Mouse (Mus musculus): Measurements from ENCODE around the gene Spp1. TPM values are rescaled to one million over a fixed set of nuclear protein-coding genes. Genes with fewer than 3 reads are reported as not detected.

The Spp1 gene
- polyA plus RNA-seq, 1 experiment from 2014 or later = 65.2 TPM

DNA sequence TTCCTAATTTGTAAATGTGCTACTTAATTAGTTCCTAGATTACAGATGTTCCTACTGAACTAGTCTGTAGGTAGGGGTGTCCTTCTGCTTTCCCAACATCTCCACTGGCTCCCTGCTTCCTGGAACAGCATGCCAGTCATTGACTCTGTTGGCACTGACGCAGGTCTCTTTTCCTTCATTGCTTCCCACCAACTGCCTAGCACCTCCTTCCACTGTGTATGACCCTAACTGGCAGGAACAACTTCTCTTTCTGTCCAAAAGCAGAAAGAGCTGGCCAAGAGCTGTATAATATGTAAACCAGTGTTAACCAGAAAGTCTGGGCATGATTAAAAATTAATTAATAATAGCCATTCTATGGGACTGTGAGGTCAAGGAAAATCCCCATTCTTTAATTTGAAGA, 17.2 kb upstream of the Spp1 start:
- H3K4me1 ChIP-seq (ENCODE audit: control insufficient read depth, insufficient read depth, low read length) = no peaks in the 10 kb centered on the region
- no peak overlapping the region for H3K4me3 ChIP-seq (replicated peaks; ENCODE audit: low read depth, low read length)
- DNase-seq = no peak
- H3K36me3 ChIP-seq (ENCODE audit: control insufficient read depth, insufficient read depth, low read length) = no peaks in the 10 kb centered on the region
- H3K27me3 ChIP-seq (ENCODE audit: control insufficient read depth, insufficient read depth, low read length) = no peaks in the 10 kb centered on the region
- no peaks in the 10 kb centered on the region for H3K9me3 ChIP-seq (ENCODE audit: control insufficient read depth, low read length)
- no peak overlapping the region for H3K27ac ChIP-seq (replicated peaks; ENCODE audit: low read depth, low read length)
- H3K4me2 ChIP-seq (ENCODE audit: low read length) = no peak overlapping the region
- ATAC-seq (ENCODE audit: low FRiP score, low TSS enrichment) = no peak
- 97% methylated on average over 1 of the region's 1 CpGs for WGBS
- H3K9ac ChIP-seq (replicated peaks; ENCODE audit: low read length) = no peak overlapping the region

DNA sequence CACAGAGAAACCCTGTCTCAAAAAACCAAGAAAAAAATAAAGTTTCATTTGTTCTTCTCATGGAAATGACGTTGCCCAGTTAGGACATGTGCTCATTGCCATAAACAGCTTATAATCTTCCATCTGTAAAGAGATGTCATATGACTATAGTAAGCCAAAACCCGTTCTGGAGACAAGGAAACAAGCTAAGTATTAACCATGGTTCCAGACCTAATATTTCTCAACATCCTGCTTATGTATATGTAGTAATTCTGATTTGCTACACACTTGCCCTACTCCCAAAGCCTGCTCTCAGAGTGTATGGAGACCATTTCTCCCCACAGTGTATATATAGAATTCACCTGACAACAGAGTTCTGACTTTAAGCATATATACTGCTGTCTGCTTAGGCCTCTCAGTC, 12.9 kb upstream of the Spp1 start:
- no peaks in the 10 kb centered on the region for H3K9me3 ChIP-seq (ENCODE audit: control insufficient read depth, low read length)
- no peak overlapping the region for H3K27ac ChIP-seq (replicated peaks; ENCODE audit: low read depth, low read length)
- no peak overlapping the region for H3K9ac ChIP-seq (replicated peaks; ENCODE audit: low read length)
- DNase-seq (no peak), ATAC-seq (ENCODE audit: low FRiP score, low TSS enrichment) (no peak)
- no peak overlapping the region for H3K4me3 ChIP-seq (replicated peaks; ENCODE audit: low read depth, low read length)
- 78% methylated on average over 2 of the region's 2 CpGs for WGBS
- H3K4me1 ChIP-seq (ENCODE audit: control insufficient read depth, insufficient read depth, low read length) = no peaks in the 10 kb centered on the region
- no peak overlapping the region for H3K4me2 ChIP-seq (ENCODE audit: low read length)
- H3K27me3 ChIP-seq (ENCODE audit: control insufficient read depth, insufficient read depth, low read length) = no peaks in the 10 kb centered on the region
- H3K36me3 ChIP-seq (ENCODE audit: control insufficient read depth, insufficient read depth, low read length) = no peaks in the 10 kb centered on the region

DNA sequence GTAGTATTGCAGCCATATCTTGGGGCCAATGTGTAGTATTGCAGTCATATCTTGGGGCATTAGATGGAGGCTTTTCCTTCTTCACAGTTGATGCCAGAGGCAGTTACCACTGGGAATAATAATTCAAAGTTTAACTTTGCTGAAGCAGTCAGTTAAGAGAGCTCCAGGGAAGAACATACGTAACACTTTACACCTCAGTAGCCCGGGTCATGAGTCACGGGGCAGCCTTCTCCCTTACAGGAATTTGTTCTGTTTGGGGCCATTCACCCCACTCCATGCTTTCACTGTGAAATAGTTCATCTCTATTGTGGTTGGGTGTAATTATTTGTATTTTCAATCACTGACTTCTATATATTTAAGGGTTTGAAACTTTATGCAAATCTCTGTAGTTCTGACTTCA, 11.1 kb upstream of the Spp1 start:
- WGBS = 89% methylated on average over 3 of the region's 3 CpGs

DNA sequence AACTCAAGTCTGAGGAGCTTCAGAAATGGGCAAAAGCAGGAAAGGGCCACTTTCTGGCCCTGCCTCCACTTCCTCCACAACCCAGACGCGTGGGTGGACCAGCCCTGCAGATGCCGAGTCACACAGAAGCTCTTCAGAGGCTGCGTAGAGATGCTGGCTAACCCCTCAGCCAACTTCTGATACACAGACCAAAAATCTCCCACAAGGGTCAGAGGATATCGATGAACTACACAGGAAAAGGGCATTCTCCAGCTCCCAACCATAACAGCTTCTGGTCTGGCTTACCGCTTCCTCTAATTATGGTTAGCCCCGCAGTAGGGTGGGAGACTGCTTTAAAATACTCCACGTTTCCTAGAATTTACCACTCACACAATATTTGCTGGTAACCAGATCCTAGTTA, 9.0 kb upstream of the Spp1 start:
- H3K4me3 ChIP-seq (replicated peaks; ENCODE audit: low read depth, low read length) = no peak overlapping the region
- no peaks in the 10 kb centered on the region for H3K27me3 ChIP-seq (ENCODE audit: control insufficient read depth, insufficient read depth, low read length)
- H3K9ac ChIP-seq (replicated peaks; ENCODE audit: low read length) = no peak overlapping the region
- no peak for DNase-seq
- no peak overlapping the region for H3K27ac ChIP-seq (replicated peaks; ENCODE audit: low read depth, low read length)
- H3K4me2 ChIP-seq (ENCODE audit: low read length) = no peak overlapping the region
- H3K4me1 ChIP-seq (ENCODE audit: control insufficient read depth, insufficient read depth, low read length) = no peaks in the 10 kb centered on the region
- WGBS = 89% methylated on average over 8 of the region's 8 CpGs
- no peaks in the 10 kb centered on the region for H3K9me3 ChIP-seq (ENCODE audit: control insufficient read depth, low read length)
- ATAC-seq (ENCODE audit: low FRiP score, low TSS enrichment) = no peak
- H3K36me3 ChIP-seq (ENCODE audit: control insufficient read depth, insufficient read depth, low read length) = no peaks in the 10 kb centered on the region

More for the DNA sequence above, 11.1 kb upstream of the Spp1 start:
- H3K9me3 ChIP-seq (ENCODE audit: control insufficient read depth, low read length) = no peaks in the 10 kb centered on the region
- H3K36me3 ChIP-seq (ENCODE audit: control insufficient read depth, insufficient read depth, low read length) = no peaks in the 10 kb centered on the region
- H3K27me3 ChIP-seq (ENCODE audit: control insufficient read depth, insufficient read depth, low read length) = no peaks in the 10 kb centered on the region
- no peak overlapping the region for H3K4me2 ChIP-seq (ENCODE audit: low read length)
- H3K27ac ChIP-seq (replicated peaks; ENCODE audit: low read depth, low read length) = no peak overlapping the region
- no peak overlapping the region for H3K9ac ChIP-seq (replicated peaks; ENCODE audit: low read length)
- H3K4me3 ChIP-seq (replicated peaks; ENCODE audit: low read depth, low read length) = no peak overlapping the region
- DNase-seq (no peak), ATAC-seq (ENCODE audit: low FRiP score, low TSS enrichment) (no peak)
- no peaks in the 10 kb centered on the region for H3K4me1 ChIP-seq (ENCODE audit: control insufficient read depth, insufficient read depth, low read length)

DNA sequence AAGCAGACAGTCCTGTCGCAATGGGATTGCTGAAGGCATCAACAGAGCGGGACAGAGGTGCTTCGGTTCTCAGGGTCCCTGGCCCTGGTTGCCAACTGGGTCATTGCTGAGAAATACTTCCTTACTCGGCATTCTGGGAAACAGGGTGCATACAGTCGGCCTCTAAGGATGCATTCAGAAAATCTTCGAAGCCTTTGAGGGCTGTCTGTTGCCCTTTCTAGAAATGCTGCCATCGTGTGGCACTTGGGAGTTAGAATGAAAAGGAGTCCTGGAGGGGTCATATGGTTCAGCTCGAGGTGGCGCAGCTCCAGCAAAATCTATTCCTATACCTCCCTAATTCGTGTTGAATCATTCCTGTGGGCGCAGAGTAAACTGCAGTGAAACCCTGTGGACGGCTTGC, 2.0 kb upstream of the Spp1 start:
- Histone ChIP-seq H3K9ac (replicated peaks; ENCODE audit: low read length) (no peak overlapping the region), H3K27ac (replicated peaks; ENCODE audit: low read depth, low read length) (no peak overlapping the region), H3K9me3 (ENCODE audit: control insufficient read depth, low read length) (no peaks in the 10 kb centered on the region), H3K27me3 (ENCODE audit: control insufficient read depth, insufficient read depth, low read length) (no peaks in the 10 kb centered on the region), H3K4me1 (ENCODE audit: control insufficient read depth, insufficient read depth, low read length) (no peaks in the 10 kb centered on the region), H3K4me2 (ENCODE audit: low read length) (no peak overlapping the region), H3K36me3 (ENCODE audit: control insufficient read depth, insufficient read depth, low read length) (no peaks in the 10 kb centered on the region), H3K4me3 (replicated peaks; ENCODE audit: low read depth, low read length) (no peak overlapping the region)
- WGBS = 45% methylated on average over 12 of the region's 12 CpGs
- ATAC-seq (ENCODE audit: low FRiP score, low TSS enrichment) (no peak), DNase-seq (peak; percentile 11)

DNA sequence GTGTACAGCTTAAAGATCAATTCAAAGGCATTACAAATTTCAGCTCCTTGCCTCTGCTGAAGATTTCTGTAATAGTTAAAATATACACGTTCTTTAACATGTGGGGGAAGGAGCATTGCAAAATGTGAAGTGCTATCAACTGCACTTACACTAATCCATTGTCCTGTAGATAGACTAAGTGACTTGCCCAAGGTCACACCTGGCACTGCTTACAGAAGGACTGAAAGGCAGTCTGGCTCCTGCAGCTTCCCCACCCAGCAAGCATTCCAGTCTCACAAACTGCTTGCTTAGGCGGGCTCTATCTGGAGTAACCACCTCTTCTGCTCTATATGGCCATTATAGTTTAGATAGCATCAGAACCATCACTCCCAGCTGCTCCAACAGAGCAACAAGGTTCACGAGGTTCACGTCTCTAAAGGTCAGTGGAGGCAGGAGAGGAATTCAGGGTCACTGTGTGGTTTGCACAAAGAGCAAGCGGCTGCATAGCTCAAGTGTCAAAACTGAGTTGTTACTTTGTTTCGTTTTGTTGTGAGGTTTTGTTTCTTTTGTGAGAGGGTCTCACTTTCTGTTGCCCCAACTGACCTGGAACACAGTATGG, 851 bp upstream of the Spp1 start:
- Histone ChIP-seq H3K4me3 (replicated peaks; ENCODE audit: low read depth, low read length) (no peak overlapping the region), H3K27me3 (ENCODE audit: control insufficient read depth, insufficient read depth, low read length) (no peaks in the 10 kb centered on the region), H3K4me2 (ENCODE audit: low read length) (no peak overlapping the region), H3K9ac (replicated peaks; ENCODE audit: low read length) (no peak overlapping the region), H3K36me3 (ENCODE audit: control insufficient read depth, insufficient read depth, low read length) (no peaks in the 10 kb centered on the region), H3K9me3 (ENCODE audit: control insufficient read depth, low read length) (no peaks in the 10 kb centered on the region), H3K4me1 (ENCODE audit: control insufficient read depth, insufficient read depth, low read length) (no peaks in the 10 kb centered on the region), H3K27ac (replicated peaks; ENCODE audit: low read depth, low read length) (no peak overlapping the region)
- no peak for ATAC-seq (ENCODE audit: low FRiP score, low TSS enrichment)
- 66% methylated on average over 6 of the region's 6 CpGs for WGBS
- no peak for DNase-seq

DNA sequence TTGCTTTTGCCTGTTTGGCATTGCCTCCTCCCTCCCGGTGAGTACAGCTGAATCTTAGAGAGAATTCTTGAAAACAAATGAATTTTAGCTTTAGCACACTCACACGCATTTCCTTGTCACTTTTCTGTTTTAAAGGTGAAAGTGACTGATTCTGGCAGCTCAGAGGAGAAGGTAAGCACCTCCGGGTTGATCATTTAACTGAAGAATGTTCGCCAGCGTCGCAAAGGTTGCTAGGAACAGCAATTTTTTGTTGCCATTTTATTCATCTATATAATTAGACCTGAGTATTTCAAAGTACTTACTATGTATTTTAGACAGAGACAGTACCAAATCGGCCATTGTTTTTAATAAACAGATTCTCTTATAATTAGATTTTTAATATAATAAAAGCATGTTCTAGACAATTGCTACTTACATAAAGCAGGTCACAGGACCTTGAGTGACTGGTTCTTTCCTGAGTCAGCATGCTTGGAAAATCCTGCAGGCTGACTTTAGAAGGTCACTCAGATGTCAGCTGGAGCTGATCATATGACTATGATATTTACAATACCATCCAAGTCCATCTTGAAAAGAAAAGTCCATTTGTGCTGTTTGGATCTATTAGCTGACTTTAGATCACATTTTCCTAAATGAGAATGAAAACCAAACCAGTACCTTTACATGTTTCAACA, 1.6 kb downstream of the Spp1 start:
- WGBS = 87% methylated on average over 7 of the region's 7 CpGs
- no peak for ATAC-seq (ENCODE audit: low FRiP score, low TSS enrichment)
- no peak for DNase-seq

DNA sequence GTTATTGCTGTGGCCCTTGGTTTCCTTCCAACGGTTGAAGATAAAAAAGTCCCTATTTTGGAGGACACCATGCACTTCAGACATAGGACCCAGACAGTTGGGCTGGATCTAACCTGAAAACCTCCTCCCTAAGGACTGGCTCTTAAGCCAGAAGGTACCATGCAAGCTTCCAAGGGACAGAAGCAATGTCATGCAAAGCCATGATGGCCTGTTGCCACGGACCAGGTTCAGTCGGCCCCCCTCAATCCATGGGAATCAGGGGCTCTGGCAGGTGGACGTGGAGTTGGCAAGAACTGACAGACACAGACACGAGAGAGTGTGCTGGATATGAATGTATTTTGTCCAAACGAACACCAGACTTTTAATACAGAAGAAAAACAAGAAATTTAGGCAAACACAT, 7.5 kb downstream of the Spp1 start:
- ATAC-seq (ENCODE audit: low FRiP score, low TSS enrichment) = no peak
- no peak overlapping the region for H3K9ac ChIP-seq (replicated peaks; ENCODE audit: low read length)
- no peaks in the 10 kb centered on the region for H3K9me3 ChIP-seq (ENCODE audit: control insufficient read depth, low read length)
- H3K4me3 ChIP-seq (replicated peaks; ENCODE audit: low read depth, low read length) = no peak overlapping the region
- no peaks in the 10 kb centered on the region for H3K36me3 ChIP-seq (ENCODE audit: control insufficient read depth, insufficient read depth, low read length)
- no peak for DNase-seq
- H3K27me3 ChIP-seq (ENCODE audit: control insufficient read depth, insufficient read depth, low read length) = no peaks in the 10 kb centered on the region
- no peaks in the 10 kb centered on the region for H3K4me1 ChIP-seq (ENCODE audit: control insufficient read depth, insufficient read depth, low read length)
- no peak overlapping the region for H3K4me2 ChIP-seq (ENCODE audit: low read length)
- no peak overlapping the region for H3K27ac ChIP-seq (replicated peaks; ENCODE audit: low read depth, low read length)
- 69% methylated on average over 6 of the region's 6 CpGs for WGBS

More for the DNA sequence above, 1.6 kb downstream of the Spp1 start:
- Histone ChIP-seq H3K27ac (replicated peaks; ENCODE audit: low read depth, low read length) (no peak overlapping the region), H3K9me3 (ENCODE audit: control insufficient read depth, low read length) (no peaks in the 10 kb centered on the region), H3K4me3 (replicated peaks; ENCODE audit: low read depth, low read length) (no peak overlapping the region), H3K36me3 (ENCODE audit: control insufficient read depth, insufficient read depth, low read length) (no peaks in the 10 kb centered on the region), H3K27me3 (ENCODE audit: control insufficient read depth, insufficient read depth, low read length) (no peaks in the 10 kb centered on the region), H3K4me2 (ENCODE audit: low read length) (no peak overlapping the region), H3K9ac (replicated peaks; ENCODE audit: low read length) (no peak overlapping the region), H3K4me1 (ENCODE audit: control insufficient read depth, insufficient read depth, low read length) (no peaks in the 10 kb centered on the region)

DNA sequence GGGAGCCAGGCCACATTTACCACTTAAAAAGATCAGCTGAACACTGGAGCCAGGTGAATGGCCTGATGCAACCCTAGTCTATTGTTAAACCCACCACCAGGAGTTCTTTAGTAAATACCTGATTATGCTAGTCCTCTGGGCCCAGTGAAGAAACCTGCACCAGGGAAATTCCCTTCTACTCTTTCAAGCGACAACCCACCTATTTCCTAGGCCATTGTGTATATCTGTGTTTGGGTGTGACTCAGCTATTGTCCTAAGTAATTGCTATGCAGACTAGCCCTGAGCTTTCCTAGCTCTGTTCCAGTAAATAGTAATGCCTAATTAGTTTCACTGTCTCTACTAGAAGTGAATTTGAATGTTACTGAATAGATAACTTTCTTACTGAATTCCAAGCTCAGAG, 7.9 kb downstream of the Spp1 start:
- Histone ChIP-seq H3K36me3 (ENCODE audit: control insufficient read depth, insufficient read depth, low read length) (no peaks in the 10 kb centered on the region), H3K9me3 (ENCODE audit: control insufficient read depth, low read length) (no peaks in the 10 kb centered on the region), H3K4me1 (ENCODE audit: control insufficient read depth, insufficient read depth, low read length) (no peaks in the 10 kb centered on the region), H3K27me3 (ENCODE audit: control insufficient read depth, insufficient read depth, low read length) (no peaks in the 10 kb centered on the region), H3K4me2 (ENCODE audit: low read length) (no peak overlapping the region), H3K9ac (replicated peaks; ENCODE audit: low read length) (no peak overlapping the region), H3K27ac (replicated peaks; ENCODE audit: low read depth, low read length) (no peak overlapping the region), H3K4me3 (replicated peaks; ENCODE audit: low read depth, low read length) (no peak overlapping the region)
- WGBS = 55% methylated on average over 1 of the region's 1 CpGs
- ATAC-seq (ENCODE audit: low FRiP score, low TSS enrichment) (no peak), DNase-seq (no peak)

All from midbrain, embryonic 14.5 days (tissue).